Mouse (Mus musculus) heart, postnatal 25 days (tissue): ENCODE data around the gene Prmt2. TPM values are rescaled to one million over a fixed set of nuclear protein-coding genes. Genes with fewer than 3 reads are reported as not detected.
A peak's percentile ranks its signal among the peaks of the same experiment; 100 is the strongest.

ENCODE experiments used
- DNase-seq: peaks from one replicate; pipeline ENCODE4 v3.0.0; 2022; ENCODE audit warnings: low spot score
- intact Hi-C: fragments of 180-260 bp; cut with DNase I; formaldehyde crosslinking; loops from one replicate; pipeline ENCODE4 v1.15.1; 2025
- total RNA-seq, 2 experiments: library from RNA; stranded (reverse); gene quantifications; 2 replicates each; pipeline ENCODE4 v1.2.3; 2021

Prmt2 gene
- total RNA-seq, result 10 to 100 TPM; 10.7 to 10.8 TPM

- peak; percentile 84 for DNase-seq
- intact Hi-C loops, result loop anchor here (2.0 kb wide), 1 partner anchor 21 kb away; no protein-coding TSS in a partner anchor
Observed at GRCm38 (mm10) chr10:76237341-76238225, at the start of gene Prmt2. TSS of gene Prmt2 (minus strand) at chr10:76237865.

GRCm38 (mm10) chr10:76278541-76279097 is 41.0 kb upstream of the Prmt2 start:
- intact Hi-C loops, result no loop called here
- no peak for DNase-seq

GRCm38 (mm10) chr10:76275256-76275655 is 37.6 kb upstream of the Prmt2 start:
- intact Hi-C loops, result no loop called here
- DNase-seq, result no peak

GRCm38 (mm10) chr10:76271238-76271637 is 33.6 kb upstream of the Prmt2 start:
- no peak for DNase-seq
- intact Hi-C loops, result no loop called here

- no peak for DNase-seq
- intact Hi-C loops, result no loop called here
Observed at GRCm38 (mm10) chr10:76262431-76262830, 24.8 kb upstream of the Prmt2 start.

GRCm38 (mm10) chr10:76261447-76261846 is 23.8 kb upstream of the Prmt2 start:
- intact Hi-C loops, result no loop called here
- DNase-seq, result no peak

- no peak for DNase-seq
- intact Hi-C loops, result no loop called here
Observed at GRCm38 (mm10) chr10:76260358-76261059, 22.8 kb upstream of the Prmt2 start.

GRCm38 (mm10) chr10:76259566-76260232 is 22.0 kb upstream of the Prmt2 start:
- DNase-seq, result no peak
- intact Hi-C loops, result loop anchor here (2.0 kb wide), 1 partner anchor 21 kb away; no protein-coding TSS in a partner anchor

- intact Hi-C loops, result loop anchor here (2.0 kb wide), 1 partner anchor 19 kb away; no protein-coding TSS in a partner anchor
- peak; percentile 58 for DNase-seq
Observed at GRCm38 (mm10) chr10:76257719-76258390, 20.2 kb upstream of the Prmt2 start.

GRCm38 (mm10) chr10:76257231-76257630 is 19.6 kb upstream of the Prmt2 start:
- intact Hi-C loops, result no loop called here
- no peak for DNase-seq

- DNase-seq, result no peak
- intact Hi-C loops, result no loop called here
Observed at GRCm38 (mm10) chr10:76255617-76256016, 18.0 kb upstream of the Prmt2 start.

- DNase-seq, result no peak
Observed at GRCm38 (mm10) chr10:76253536-76253935, 15.9 kb upstream of the Prmt2 start, which contains the start of gene S100b. TSS of gene S100b (plus strand) at chr10:76253853.

GRCm38 (mm10) chr10:76253079-76253478 is 15.4 kb upstream of the Prmt2 start:
- no peak for DNase-seq
- intact Hi-C loops, result no loop called here

More at GRCm38 (mm10) chr10:76253536-76253935, 15.9 kb upstream of the Prmt2 start, which contains the start of gene S100b:
- intact Hi-C loops, result no loop called here

- DNase-seq, result no peak
- intact Hi-C loops, result no loop called here
Observed at GRCm38 (mm10) chr10:76250870-76251269, 13.2 kb upstream of the Prmt2 start.

GRCm38 (mm10) chr10:76248647-76248968 is 10.9 kb upstream of the Prmt2 start:
- no peak for DNase-seq
- intact Hi-C loops, result no loop called here

GRCm38 (mm10) chr10:76247960-76248646 is 10.4 kb upstream of the Prmt2 start:
- intact Hi-C loops, result no loop called here

GRCm38 (mm10) chr10:76246601-76247000 is 8.9 kb upstream of the Prmt2 start:
- intact Hi-C loops, result no loop called here
- DNase-seq, result no peak

More at GRCm38 (mm10) chr10:76247960-76248646, 10.4 kb upstream of the Prmt2 start:
- DNase-seq, result no peak

GRCm38 (mm10) chr10:76245106-76245505 is 7.4 kb upstream of the Prmt2 start:
- DNase-seq, result no peak
- intact Hi-C loops, result no loop called here

GRCm38 (mm10) chr10:76239401-76239800 is 1.7 kb upstream of the Prmt2 start:
- intact Hi-C loops, result loop anchor here (2.0 kb wide), 1 partner anchor 19 kb away; no protein-coding TSS in a partner anchor
- no peak for DNase-seq
